Mouse (Mus musculus) limb, embryonic 14.5 days (tissue): ENCODE results near the gene Eya4. TPM values are rescaled to one million over a fixed set of nuclear protein-coding genes. Genes with fewer than 3 reads are reported as not detected.
A peak's percentile ranks its signal among the peaks of the same experiment; 100 is the strongest.

ENCODE experiments used
- ATAC-seq: fragments of 200-750 bp; cut with Nextera tagmentation; 2 replicates; pipeline ENCODE4 v1.8.0; 2017; ENCODE audit warnings: low read depth, moderate number of reproducible peaks, moderate TSS enrichment; ENCODE audit not compliant: low FRiP score
- DNase-seq: peaks from one replicate; pipeline ENCODE4 v3.0.0-alpha.2; 2015; ENCODE audit warnings: low spot score
- H3K27ac ChIP-seq: fragments of 300-500 bp; sonication (generic); replicated peaks from 2 replicates; pipeline ENCODE4 v1.5.1; 2014; ENCODE audit warnings: low read depth, mild to moderate bottlenecking, low read length, moderate library complexity, mixed read lengths
- H3K27me3 ChIP-seq: fragments of 300-500 bp; sonication (generic); 2 replicates; pipeline ENCODE4 v1.6.1; 2014; ENCODE audit warnings: low read length, mixed read lengths; ENCODE audit not compliant: control insufficient read depth, insufficient read depth
- H3K36me3 ChIP-seq: fragments of 300-500 bp; sonication (generic); 2 replicates; pipeline ENCODE4 v1.6.1; 2014; ENCODE audit warnings: mild to moderate bottlenecking, low read length, moderate library complexity, mixed read lengths; ENCODE audit not compliant: control insufficient read depth, insufficient read depth
- H3K4me1 ChIP-seq: fragments of 300-500 bp; sonication (generic); 2 replicates; pipeline ENCODE4 v1.6.1; 2014; ENCODE audit warnings: antibody characterized with exemption, low read length, mixed read lengths; ENCODE audit not compliant: control insufficient read depth, insufficient read depth
- H3K4me2 ChIP-seq: fragments of 300-500 bp; sonication (generic); replicated peaks from 2 replicates; pipeline ENCODE4 v1.6.1; 2014; ENCODE audit warnings: low read depth, mild to moderate bottlenecking, low read length, moderate library complexity; ENCODE audit not compliant: severe bottlenecking
- H3K4me3 ChIP-seq: fragments of 300-500 bp; sonication (generic); replicated peaks from 2 replicates; pipeline ENCODE4 v1.5.1; 2014; ENCODE audit warnings: low read length
- H3K9ac ChIP-seq: fragments of 300-500 bp; sonication (generic); 2 replicates; pipeline ENCODE4 v1.6.1; 2014; ENCODE audit warnings: mild to moderate bottlenecking, low read depth, low read length, moderate library complexity; ENCODE audit not compliant: severe bottlenecking
- H3K9me3 ChIP-seq: fragments of 300-500 bp; sonication (generic); 2 replicates; pipeline ENCODE4 v1.6.1; 2016; ENCODE audit warnings: low read length; ENCODE audit not compliant: control insufficient read depth
- POLR2A ChIP-seq: fragments of 200-500 bp; IDR thresholded peaks from 2 replicates; pipeline ENCODE4 v1.8.0; 2012; ENCODE audit warnings: inconsistent platforms, mild to moderate bottlenecking, moderate library complexity, borderline replicate concordance; ENCODE audit not compliant: insufficient read depth, insufficient read length; ENCODE audit errors: extremely low read depth
- WGBS: fragments of 180-500 bp; shearing (Covaris S2); extraction: QIAGEN DNeasy Blood & Tissue Kit; methylation state at CpG from one replicate; pipeline ENCODE4 v1.1.7; 2014; 5-methylcytosine and 5-hydroxymethylcytosine counted together
- polyA plus RNA-seq, 2 experiments: library from polyadenylated mRNA; depleted of rRNA in 1 of 2; stranded (reverse) in 1 of 2; unstranded in 1 of 2; fragments of >200 nt; fragmentation: Nextera tagmentation in 1 of 2; extraction: Ambion mirVana in 1 of 2; gene quantifications; 2 replicates each; pipeline versions ENCODE4 v1.2.1 to v1.2.3; 2012 to 2014

Gene Eya4
- polyA plus RNA-seq (2012; rRNA removed) (12.5 and 13.8 TPM in 2 replicates), polyA plus RNA-seq (2014; fragmentation: Nextera tagmentation; extraction: Ambion mirVana) (6.6 and 7.3 TPM in 2 replicates)

GRCm38 (mm10) chr10:23350011-23350911 lies at the start of gene Eya4:
Gene Eya4, minus strand, starts transcription at chr10:23350786.
- Histone ChIP-seq H3K9me3 (no peaks in the 10 kb centered on the region), H3K27me3 (no peaks in the 10 kb centered on the region), H3K4me2 (peak within 1 kb of the TSS; percentile 84), H3K27ac (peak within 1 kb of the TSS; percentile 75), H3K4me1 (peaks cover 15% of the 10 kb centered on the region), H3K9ac (peak within 1 kb of the TSS; percentile 81), H3K36me3 (no peaks in the 10 kb centered on the region), H3K4me3 (peak within 1 kb of the TSS; percentile 62)
- WGBS, result 2% methylated on average over 46 of the region's 79 CpGs
- no peak for TF ChIP-seq POLR2A
- ATAC-seq (peak; percentile 78), DNase-seq (peak; percentile 48)

- peaks cover 12% of the 10 kb centered on the region for H3K4me1 ChIP-seq
- WGBS, result 51% methylated on average over 3 of the region's 3 CpGs
- no peak overlapping the region for H3K4me3 ChIP-seq
- H3K27ac ChIP-seq, result no peak overlapping the region
- DNase-seq, result no peak
- TF ChIP-seq POLR2A, result no peak
- no peak overlapping the region for H3K9ac ChIP-seq
- no peak for ATAC-seq
- no peaks in the 10 kb centered on the region for H3K36me3 ChIP-seq
- H3K4me2 ChIP-seq, result no peak overlapping the region
- H3K9me3 ChIP-seq, result no peaks in the 10 kb centered on the region
- no peaks in the 10 kb centered on the region for H3K27me3 ChIP-seq
These were observed 44.8 kb upstream of the Eya4 start for GRCm38 (mm10) chr10:23395399-23395798.

GRCm38 (mm10) chr10:23394556-23395245 lies 44.1 kb upstream of the Eya4 start:
- TF ChIP-seq POLR2A, result no peak
- WGBS, result 73% methylated on average over 11 of the region's 11 CpGs
- Histone ChIP-seq H3K9me3 (no peaks in the 10 kb centered on the region), H3K9ac (no peak overlapping the region), H3K27ac (no peak overlapping the region), H3K4me1 (peaks cover 12% of the 10 kb centered on the region), H3K4me3 (no peak overlapping the region), H3K4me2 (no peak overlapping the region), H3K27me3 (no peaks in the 10 kb centered on the region), H3K36me3 (no peaks in the 10 kb centered on the region)
- ATAC-seq, result no peak
- peak; percentile 36 for DNase-seq

GRCm38 (mm10) chr10:23394152-23394551 lies 43.6 kb upstream of the Eya4 start:
- peak; percentile 10 for DNase-seq
- 2% methylated on average over 6 of the region's 6 CpGs for WGBS
- no peaks in the 10 kb centered on the region for H3K9me3 ChIP-seq
- no peak overlapping the region for H3K4me2 ChIP-seq
- no peak for TF ChIP-seq POLR2A
- ATAC-seq, result no peak
- no peaks in the 10 kb centered on the region for H3K27me3 ChIP-seq
- H3K9ac ChIP-seq, result no peak overlapping the region
- no peak overlapping the region for H3K27ac ChIP-seq
- no peak overlapping the region for H3K4me3 ChIP-seq
- no peaks in the 10 kb centered on the region for H3K36me3 ChIP-seq
- H3K4me1 ChIP-seq, result peaks cover 12% of the 10 kb centered on the region

GRCm38 (mm10) chr10:23363866-23364265 lies 13.3 kb upstream of the Eya4 start:
- no peak for DNase-seq
- H3K9me3 ChIP-seq, result no peaks in the 10 kb centered on the region
- no peak overlapping the region for H3K9ac ChIP-seq
- H3K4me3 ChIP-seq, result no peak overlapping the region
- no peak overlapping the region for H3K27ac ChIP-seq
- no peak overlapping the region for H3K4me2 ChIP-seq
- TF ChIP-seq POLR2A, result no peak
- no peaks in the 10 kb centered on the region for H3K27me3 ChIP-seq
- no peaks in the 10 kb centered on the region for H3K36me3 ChIP-seq
- H3K4me1 ChIP-seq, result no peaks in the 10 kb centered on the region
- no peak for ATAC-seq
- WGBS, result 71% methylated on average over 6 of the region's 6 CpGs
